Mouse (Mus musculus) testis, postnatal 14 days (tissue): ENCODE data around the gene Cdk2ap2.
"Not testable (repeated sequence)": the region's sequence is repeated elsewhere in the genome, so short reads cannot be mapped to it uniquely, and the experiment has no call there.

Experiments
- DNase-seq: peaks from one replicate; pipeline ENCODE4 v3.0.0; 2021; ENCODE audit warnings: low spot score

The Cdk2ap2 gene

GRCm38 (mm10) chr19:4096642-4097440 is at the start of gene Cdk2ap2:
TSS of gene Cdk2ap2 (plus strand) at chr19:4097182.
- peak; percentile 99 for DNase-seq

DNA sequence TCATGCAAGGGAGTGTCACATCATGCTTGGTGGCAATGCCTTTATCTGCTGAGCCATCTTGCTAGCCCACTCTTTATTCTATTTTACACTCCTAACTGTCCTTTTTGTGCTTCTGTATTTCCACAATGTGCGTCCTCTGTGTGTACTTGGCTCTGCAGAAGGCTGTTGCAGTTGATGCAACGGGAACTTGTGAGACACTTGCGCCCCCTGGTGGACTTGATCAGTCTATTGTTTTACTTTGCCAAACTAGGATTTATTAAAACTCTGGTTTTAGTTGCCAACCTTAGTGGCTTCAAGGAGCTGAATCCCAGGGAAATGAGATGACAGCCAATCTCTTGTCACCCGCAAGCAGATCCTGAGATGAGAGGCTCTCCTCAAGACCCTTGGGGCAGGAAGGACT is 49.1 kb upstream of the Cdk2ap2 start:
- peak; percentile 69 for DNase-seq

GRCm38 (mm10) chr19:4049069-4049468 is 47.9 kb upstream of the Cdk2ap2 start:
- not testable (repeated sequence) for DNase-seq

DNA sequence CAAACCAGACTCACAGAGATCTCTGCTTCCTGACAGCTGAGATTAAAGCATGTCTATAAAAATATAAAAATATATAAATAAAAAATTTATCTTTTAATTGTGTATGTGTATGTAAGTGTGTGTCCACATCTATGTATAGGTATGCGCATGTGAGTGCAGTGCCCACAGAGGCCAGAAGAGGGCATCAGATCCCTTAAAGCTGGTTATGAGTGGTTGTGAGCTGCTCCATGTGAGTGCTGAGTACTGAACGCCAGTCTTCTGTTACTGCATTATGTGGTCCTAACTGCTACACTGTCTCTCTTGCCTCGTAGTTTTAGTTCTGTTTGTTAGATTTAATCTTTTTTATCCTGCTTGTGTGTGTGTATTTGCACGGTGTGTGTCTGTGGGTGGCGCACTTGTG is 46.0 kb upstream of the Cdk2ap2 start:
- no peak for DNase-seq

DNA sequence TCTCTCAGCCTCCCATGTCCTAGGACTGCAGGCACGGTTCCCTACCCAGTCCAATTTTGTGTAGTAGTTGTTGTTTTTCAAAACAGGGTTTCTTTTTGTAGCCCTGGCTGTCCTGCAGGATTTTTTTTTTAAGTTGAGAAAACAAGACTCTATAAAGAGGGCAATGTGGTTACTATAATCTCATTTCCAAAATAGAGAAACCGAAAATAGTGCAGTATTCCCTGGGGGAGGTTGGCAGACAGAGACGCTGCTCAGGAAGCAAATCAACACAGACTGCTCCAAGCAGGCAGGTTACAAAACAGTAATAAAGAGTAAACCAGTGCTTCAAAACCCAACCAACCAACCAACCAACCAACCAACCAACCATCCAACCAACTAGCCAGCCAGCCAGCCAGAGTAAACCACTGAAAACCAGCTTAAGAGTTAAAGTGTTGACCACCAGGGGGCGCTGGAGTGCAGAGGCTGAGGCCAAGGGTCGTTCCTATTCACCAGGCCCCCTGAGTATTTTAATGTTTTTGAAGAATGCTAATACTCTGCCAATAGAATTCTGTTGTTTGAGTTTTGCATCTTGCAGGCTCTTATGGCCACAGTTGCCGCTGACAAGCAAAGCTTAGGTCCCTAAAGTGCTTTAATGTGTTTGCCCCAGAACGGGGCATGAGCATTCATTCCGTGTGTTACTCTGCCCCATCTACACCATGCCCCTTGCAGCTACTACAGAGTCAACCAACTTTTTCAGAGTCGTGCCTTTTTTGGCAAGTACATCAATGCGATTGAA is 45.1 kb upstream of the Cdk2ap2 start:
- peak; percentile 48 for DNase-seq

- DNase-seq, result no peak
Measured at GRCm38 (mm10) chr19:4052516-4053030, 44.4 kb upstream of the Cdk2ap2 start.

DNA sequence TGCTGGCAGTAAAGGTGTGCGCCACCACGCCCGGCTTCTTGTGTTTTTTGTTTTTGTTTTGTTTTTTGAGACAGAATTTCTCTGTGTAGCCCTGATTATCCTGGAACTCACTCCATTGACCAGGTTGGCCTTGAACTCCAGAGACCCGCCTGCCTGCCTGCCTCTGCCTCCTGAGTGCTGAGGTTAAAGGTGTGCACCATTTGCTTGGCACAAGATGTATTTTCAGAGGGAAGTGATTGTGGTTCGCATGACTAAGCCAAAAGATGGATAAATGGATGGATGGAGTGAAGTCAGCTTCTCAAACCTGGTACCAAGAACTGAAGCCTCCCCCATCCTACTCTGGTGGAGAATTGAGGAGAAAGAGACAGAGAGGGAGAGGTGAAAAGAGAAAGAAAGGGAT is 42.4 kb upstream of the Cdk2ap2 start:
- DNase-seq, result no peak

- DNase-seq, result no peak
Measured at GRCm38 (mm10) chr19:4055216-4055946, 41.6 kb upstream of the Cdk2ap2 start.

DNA sequence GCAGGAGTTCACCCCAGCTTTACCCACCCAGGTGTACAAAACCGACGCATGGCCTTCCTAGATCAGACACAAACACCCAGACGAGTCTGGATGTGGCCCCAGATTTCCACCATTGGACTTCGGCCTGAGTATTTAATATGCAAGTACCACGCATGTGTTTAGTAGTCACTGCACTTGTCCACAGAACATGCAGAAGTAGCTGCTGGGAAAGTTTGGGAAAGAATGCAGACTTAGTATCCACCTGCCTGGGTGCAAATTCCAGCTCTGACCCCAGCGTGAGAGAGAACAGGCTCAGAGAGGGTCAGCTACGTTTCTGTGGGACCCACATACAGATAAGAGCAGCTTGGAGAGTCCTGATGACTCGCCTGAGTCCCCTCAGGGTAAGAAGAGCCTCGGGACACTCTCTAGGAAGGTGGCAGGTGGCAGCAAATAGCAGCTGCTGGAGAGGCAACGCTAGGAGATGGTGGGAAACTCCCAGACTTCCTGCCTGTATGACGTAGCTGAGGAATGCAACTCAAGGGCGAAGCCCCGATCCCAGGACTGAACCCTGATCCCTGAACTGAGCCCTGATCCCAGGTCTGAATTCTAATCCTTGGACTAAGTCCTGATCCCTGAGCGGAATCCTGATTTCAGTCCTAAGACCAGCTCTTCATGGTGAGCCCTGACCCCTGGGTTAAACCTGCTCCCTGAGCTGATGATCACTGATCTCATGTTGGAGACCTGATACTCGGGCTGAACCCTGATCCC is 40.9 kb upstream of the Cdk2ap2 start:
- no peak for DNase-seq

DNA sequence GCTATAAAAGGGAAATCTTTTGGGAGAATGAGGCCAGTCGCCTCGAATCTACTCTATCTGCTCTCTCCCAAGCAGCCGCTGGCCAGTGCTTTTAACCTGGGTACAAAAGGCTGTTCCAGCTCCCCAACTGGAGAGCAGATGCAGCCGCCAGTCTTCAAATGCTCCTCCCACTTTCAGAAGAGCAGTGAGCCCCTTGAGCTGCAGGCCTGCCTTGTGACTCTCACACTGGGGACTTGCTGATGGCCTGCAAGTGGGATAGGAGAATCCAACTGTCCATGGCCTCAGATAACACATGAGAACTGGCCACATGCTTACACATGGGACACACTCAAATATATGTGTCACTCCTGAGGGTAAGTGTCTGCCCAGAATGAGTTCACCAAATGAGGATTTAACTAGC is 40.3 kb upstream of the Cdk2ap2 start:
- no peak for DNase-seq

GRCm38 (mm10) chr19:4057389-4057788 is 39.6 kb upstream of the Cdk2ap2 start:
- DNase-seq, result no peak

DNA sequence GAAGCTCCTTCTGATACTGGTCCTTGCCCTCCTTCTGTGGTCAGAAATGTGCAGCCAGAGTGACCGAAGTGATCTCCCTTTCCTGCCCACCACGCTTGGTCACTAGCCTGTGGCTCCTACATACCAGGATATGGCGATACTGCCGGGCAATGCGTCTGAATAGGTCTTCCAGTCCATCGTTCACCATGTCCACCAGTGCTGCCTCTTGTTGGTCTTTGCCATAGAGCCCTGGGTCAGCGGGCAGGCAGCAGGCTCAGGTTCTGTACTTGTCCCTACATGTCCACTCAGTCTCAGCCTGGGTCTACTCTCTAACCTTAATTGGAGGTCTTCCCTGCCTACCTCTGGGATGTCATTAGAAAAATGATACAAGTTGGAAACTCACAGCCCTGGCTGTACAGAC is 39.0 kb upstream of the Cdk2ap2 start:
- DNase-seq, result no peak

DNA sequence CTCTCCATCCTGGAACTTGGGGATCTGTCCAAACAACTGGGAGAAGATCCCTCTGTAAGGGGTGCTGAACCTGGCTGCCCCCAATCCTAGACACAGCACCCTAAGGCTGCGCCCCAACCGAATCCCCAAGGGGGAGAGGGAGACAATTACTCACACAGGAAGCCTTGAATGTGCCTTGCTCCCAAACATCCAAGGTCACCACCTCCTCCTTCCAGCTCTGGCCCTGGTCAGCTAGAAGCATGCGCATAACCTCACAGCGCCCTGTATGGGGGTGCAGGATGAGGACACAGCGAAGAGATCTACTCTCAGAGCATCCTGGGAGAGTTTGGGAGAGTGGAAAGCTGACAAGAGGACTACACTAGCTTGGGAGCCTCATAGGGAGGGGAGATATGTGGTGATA is 38.4 kb upstream of the Cdk2ap2 start:
- DNase-seq, result no peak

DNA sequence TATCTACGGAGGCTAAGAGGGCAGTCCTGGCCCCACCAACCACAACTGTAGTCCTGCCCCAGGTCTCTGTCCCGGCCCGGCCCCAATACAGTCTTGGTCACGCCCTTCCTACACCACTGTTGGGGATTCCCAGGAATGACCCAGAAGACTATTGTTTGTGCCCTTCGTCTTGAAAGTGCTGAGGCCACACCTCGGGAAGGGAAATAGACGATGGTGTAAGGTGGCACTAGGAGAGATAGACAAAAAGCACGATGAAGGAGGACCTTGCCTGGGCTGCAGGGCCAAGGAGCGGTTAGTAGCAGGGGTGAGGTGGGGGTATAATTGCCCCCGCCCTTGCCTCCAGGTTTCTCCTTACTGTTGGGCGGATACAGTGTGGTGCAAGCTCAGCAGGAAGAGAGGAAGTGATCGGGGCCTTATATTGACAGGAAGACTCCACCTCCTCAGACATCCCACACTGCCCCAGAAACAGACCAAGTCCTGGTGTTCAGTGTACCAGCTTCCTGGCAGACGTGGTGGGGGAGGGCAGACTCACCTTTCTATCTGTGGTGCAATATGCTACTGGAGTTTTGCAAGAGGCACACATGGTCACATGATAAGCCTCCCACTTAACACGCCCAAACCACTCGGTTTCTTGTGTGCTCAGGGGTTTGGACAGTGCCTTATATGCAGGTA is 37.8 kb upstream of the Cdk2ap2 start, which contains the start of gene Gstp3:
TSS of gene Gstp3 (minus strand) at position 501 of the 672 bp plus-strand sequence.
- DNase-seq, result no peak

DNA sequence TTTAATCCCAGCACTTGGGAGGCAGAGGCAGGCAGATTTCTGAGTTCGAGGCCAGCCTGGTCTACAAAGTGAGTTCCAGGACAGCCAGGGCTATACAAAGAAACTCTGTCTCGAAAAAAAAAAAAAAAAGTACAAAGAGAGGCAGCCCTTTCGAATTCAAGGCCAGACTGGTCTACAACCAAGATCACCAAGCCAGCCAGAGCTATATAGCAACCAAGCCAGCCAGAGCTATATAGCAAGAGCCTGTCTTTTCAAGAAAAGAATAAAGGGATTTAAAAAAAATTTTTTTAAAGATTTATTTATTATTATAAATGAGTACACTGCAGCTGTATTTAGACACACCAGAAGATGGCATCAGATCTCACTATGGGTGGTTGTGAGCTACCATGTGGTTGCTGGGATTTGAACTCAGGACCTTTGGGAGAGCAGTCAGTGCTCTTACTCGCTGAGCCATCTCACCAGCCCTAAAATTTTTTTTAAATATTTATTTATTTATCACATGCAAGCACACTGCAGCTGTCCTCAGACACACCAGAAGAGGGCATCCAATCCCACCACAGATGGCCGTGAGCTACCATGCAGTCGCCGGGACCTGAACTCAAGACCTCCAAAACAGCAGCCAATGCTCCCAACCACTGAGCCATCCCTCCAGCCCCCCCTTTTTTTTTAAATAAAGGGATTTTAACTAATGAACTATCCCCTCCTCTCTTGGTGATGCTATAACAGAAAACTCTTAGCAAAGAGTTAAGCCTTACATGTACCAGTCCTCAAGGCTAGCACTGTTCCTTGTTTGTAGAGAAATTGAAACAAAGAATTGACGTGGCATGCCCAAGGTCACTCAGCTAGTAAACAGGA is 36.7 kb upstream of the Cdk2ap2 start:
- DNase-seq, result not testable (repeated sequence)

DNA sequence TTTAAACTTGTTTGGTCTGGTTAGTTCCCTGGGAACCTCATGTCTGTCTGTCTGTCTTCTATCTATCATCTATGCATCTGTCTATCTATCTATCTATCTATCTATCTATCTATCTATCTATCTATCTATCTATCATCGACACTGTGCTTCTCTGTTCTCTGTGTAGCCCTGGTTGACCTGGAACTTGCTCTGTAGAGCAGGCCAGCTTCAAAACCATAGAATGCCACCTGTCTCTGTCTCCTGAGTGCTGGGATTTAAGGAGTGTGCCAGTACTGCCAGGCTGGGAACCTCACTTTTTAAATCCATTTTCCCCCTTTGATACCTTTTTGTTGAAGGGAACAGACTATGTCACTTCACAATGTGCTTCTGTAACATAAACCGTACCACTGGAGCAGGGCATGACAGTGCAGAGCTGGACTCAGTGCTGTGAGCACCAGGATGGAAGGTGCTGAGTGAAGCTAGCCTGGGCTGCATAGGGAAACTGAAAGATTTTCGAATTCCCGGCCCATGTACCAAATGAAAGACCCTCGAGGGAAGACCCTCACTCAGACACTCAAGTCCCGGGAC is 36.0 kb upstream of the Cdk2ap2 start:
- DNase-seq, result no peak

DNA sequence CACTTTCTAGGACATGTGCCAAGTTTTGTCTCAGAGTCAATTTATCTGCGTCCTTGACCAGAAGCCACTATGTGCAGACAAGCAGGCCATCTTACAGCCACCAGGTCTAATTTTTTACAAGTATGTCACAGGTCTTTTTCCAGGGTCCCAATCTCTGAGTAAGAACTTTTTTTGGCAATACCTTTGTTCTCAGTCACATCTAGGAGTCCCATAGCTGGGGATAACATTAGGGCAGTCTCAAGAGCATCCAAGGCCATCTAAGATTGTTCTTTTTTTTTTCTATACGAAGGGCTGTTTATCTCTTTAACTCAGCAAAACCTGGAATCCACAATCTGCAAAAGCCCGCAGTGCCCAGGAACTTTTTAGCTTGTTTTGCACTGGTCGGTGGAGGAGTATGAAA is 33.6 kb upstream of the Cdk2ap2 start:
- DNase-seq, result not testable (repeated sequence)

DNA sequence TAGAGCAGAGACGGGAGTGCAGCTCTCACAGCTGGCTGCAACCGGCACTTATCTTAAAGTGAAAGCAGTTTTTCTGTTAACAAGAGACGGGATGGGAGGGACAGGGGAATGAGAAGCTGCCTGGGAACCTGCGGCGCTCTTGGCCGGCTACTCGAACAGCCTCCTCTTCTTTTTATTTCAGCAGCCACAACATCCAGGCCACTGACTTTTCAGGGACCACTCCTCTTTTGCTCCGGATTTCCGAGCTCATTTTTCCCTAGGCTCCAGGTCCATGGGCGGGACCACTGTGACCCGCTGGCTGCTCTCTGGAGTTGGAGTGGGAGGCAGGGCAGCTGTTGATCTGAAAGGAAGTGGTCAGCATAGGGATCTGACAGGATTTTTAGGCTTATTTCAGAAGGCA is 32.5 kb upstream of the Cdk2ap2 start:
- DNase-seq, result not testable (repeated sequence)

DNA sequence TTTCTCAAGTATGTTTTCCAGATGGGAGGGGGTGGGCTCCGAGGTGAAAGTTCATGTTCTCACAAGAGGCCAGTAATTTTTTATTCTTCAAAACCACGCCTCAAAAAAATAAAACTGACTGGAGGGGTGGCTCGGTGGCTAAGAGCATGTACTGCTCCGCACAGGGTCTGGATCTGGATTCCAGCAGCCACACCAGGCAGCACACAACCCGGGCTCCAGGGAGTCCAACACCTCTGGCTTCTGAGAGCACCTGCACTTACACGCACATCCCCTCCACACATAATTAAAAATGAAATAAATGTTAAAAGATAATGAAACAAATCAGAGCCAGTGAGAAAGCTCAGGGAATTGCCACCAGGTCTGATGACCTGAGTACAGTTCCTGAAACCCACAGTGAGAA is 30.7 kb upstream of the Cdk2ap2 start:
- no peak for DNase-seq

- DNase-seq, result no peak
Measured at GRCm38 (mm10) chr19:4066877-4067276, 30.1 kb upstream of the Cdk2ap2 start.
